Mouse (Mus musculus) heart, embryonic 11.5 days (tissue): ENCODE measurements around the gene Trim45. TPM values are rescaled to one million over a fixed set of nuclear protein-coding genes. Genes with fewer than 3 reads are reported as not detected.

Source experiments
- ATAC-seq: fragments of 200-750 bp; cut with Nextera tagmentation; replicated peaks from 2 replicates; pipeline ENCODE4 v1.8.0; 2017; ENCODE audit warnings: moderate library complexity; ENCODE audit not compliant: insufficient number of reproducible peaks, low FRiP score, low TSS enrichment
- H3K27ac ChIP-seq: fragments of 300-500 bp; sonication (generic); 2 replicates; pipeline ENCODE4 v1.5.1; 2014; ENCODE audit warnings: mild to moderate bottlenecking, low read depth, low read length
- H3K27me3 ChIP-seq: fragments of 300-500 bp; sonication (generic); 2 replicates; pipeline ENCODE4 v1.6.1; 2014; ENCODE audit warnings: mild to moderate bottlenecking, low read length, mixed read lengths; ENCODE audit not compliant: control insufficient read depth, insufficient read depth
- H3K36me3 ChIP-seq: fragments of 300-500 bp; sonication (generic); 2 replicates; pipeline ENCODE4 v1.6.1; 2014; ENCODE audit warnings: mild to moderate bottlenecking, low read length, moderate library complexity, mixed read lengths; ENCODE audit not compliant: control insufficient read depth, insufficient read depth
- H3K4me1 ChIP-seq: fragments of 300-500 bp; sonication (generic); 2 replicates; pipeline ENCODE4 v1.6.1; 2014; ENCODE audit warnings: low read length; ENCODE audit not compliant: control insufficient read depth, insufficient read depth
- H3K4me2 ChIP-seq: fragments of 300-500 bp; sonication (generic); 2 replicates; pipeline ENCODE4 v1.6.1; 2014; ENCODE audit warnings: mild to moderate bottlenecking, moderate library complexity
- H3K4me3 ChIP-seq: fragments of 300-500 bp; sonication (generic); 2 replicates; pipeline ENCODE4 v1.5.1; 2014; ENCODE audit warnings: low read depth, low read length
- H3K9ac ChIP-seq: fragments of 300-500 bp; sonication (generic); 2 replicates; pipeline ENCODE4 v1.6.1; 2014; ENCODE audit warnings: mild to moderate bottlenecking, low read depth, low read length, moderate library complexity
- H3K9me3 ChIP-seq: fragments of 300-500 bp; sonication (generic); replicated peaks from 2 replicates; pipeline ENCODE4 v1.6.1; 2016; ENCODE audit warnings: low read length; ENCODE audit not compliant: control insufficient read depth
- WGBS: fragments of 180-500 bp; shearing (Covaris S2); extraction: QIAGEN DNeasy Blood & Tissue Kit; methylation state at CpG from one replicate; pipeline ENCODE4 v1.1.7; 2014; ENCODE audit not compliant: insufficient replicate concordance; 5-methylcytosine and 5-hydroxymethylcytosine counted together
- polyA plus RNA-seq: library from polyadenylated mRNA; unstranded; fragments of >200 nt; fragmentation: Nextera tagmentation; extraction: Ambion mirVana; gene quantifications from 2 replicates; pipeline ENCODE4 v1.2.1, GENCODE M21; 2014

The Trim45 gene
- polyA plus RNA-seq = 2.5 and 3.9 TPM in 2 replicates

GRCm38 (mm10) chr3:100921825-100922505 is at the start of gene Trim45:
TSS of gene Trim45 (plus strand) at chr3:100922202.
- Histone ChIP-seq H3K4me1 (peaks cover 8% of the 10 kb centered on the region), H3K4me3 (peak within 1 kb of the TSS; percentile 67), H3K9me3 (no peaks in the 10 kb centered on the region), H3K27ac (peak within 1 kb of the TSS; percentile 51), H3K27me3 (no peaks in the 10 kb centered on the region), H3K36me3 (peaks cover 3% of the 10 kb centered on the region; the same call in 1 of the 2 replicates), H3K4me2 (peak within 1 kb of the TSS; percentile 81), H3K9ac (peak within 1 kb of the TSS; percentile 84)
- WGBS = under 1% methylated on average over 39 of the region's 39 CpGs
- peak; percentile 99 for ATAC-seq

- Histone ChIP-seq H3K4me1 (no peaks in the 10 kb centered on the region), H3K9ac (no peak overlapping the region), H3K27ac (no peak overlapping the region), H3K4me3 (no peak overlapping the region), H3K36me3 (no peaks in the 10 kb centered on the region), H3K9me3 (no peaks in the 10 kb centered on the region), H3K27me3 (no peaks in the 10 kb centered on the region), H3K4me2 (no peak overlapping the region)
- ATAC-seq = no peak
- WGBS = 75% methylated on average over 4 of the region's 4 CpGs
Measured at GRCm38 (mm10) chr3:100877057-100877456, 44.9 kb upstream of the Trim45 start.

- 75% methylated on average over 6 of the region's 6 CpGs for WGBS
- Histone ChIP-seq H3K4me3 (no peak overlapping the region), H3K9me3 (no peaks in the 10 kb centered on the region), H3K9ac (no peak overlapping the region), H3K4me1 (no peaks in the 10 kb centered on the region), H3K4me2 (no peak overlapping the region), H3K36me3 (no peaks in the 10 kb centered on the region), H3K27ac (no peak overlapping the region), H3K27me3 (no peaks in the 10 kb centered on the region)
- no peak for ATAC-seq
Measured at GRCm38 (mm10) chr3:100881403-100881802, 40.6 kb upstream of the Trim45 start.

GRCm38 (mm10) chr3:100881843-100882634 is 40.0 kb upstream of the Trim45 start:
- H3K4me2 ChIP-seq = no peak overlapping the region
- ATAC-seq = no peak
- H3K9ac ChIP-seq = no peak overlapping the region
- no peaks in the 10 kb centered on the region for H3K27me3 ChIP-seq
- no peaks in the 10 kb centered on the region for H3K36me3 ChIP-seq
- H3K4me1 ChIP-seq = no peaks in the 10 kb centered on the region
- no peak overlapping the region for H3K27ac ChIP-seq
- H3K9me3 ChIP-seq = no peaks in the 10 kb centered on the region
- H3K4me3 ChIP-seq = no peak overlapping the region
- 78% methylated on average over 9 of the region's 9 CpGs for WGBS

- ATAC-seq = no peak
- Histone ChIP-seq H3K4me3 (no peak overlapping the region), H3K4me1 (no peaks in the 10 kb centered on the region), H3K4me2 (no peak overlapping the region), H3K27ac (no peak overlapping the region), H3K9me3 (no peaks in the 10 kb centered on the region), H3K9ac (no peak overlapping the region), H3K36me3 (no peaks in the 10 kb centered on the region), H3K27me3 (no peaks in the 10 kb centered on the region)
- WGBS = 82% methylated on average over 1 of the region's 1 CpGs
Measured at GRCm38 (mm10) chr3:100889234-100889633, 32.8 kb upstream of the Trim45 start.

- no peak overlapping the region for H3K9ac ChIP-seq
- H3K27ac ChIP-seq = no peak overlapping the region
- no peak overlapping the region for H3K4me2 ChIP-seq
- H3K9me3 ChIP-seq = no peaks in the 10 kb centered on the region
- no peak overlapping the region for H3K4me3 ChIP-seq
- no peaks in the 10 kb centered on the region for H3K4me1 ChIP-seq
- 80% methylated on average over 3 of the region's 3 CpGs for WGBS
- ATAC-seq = no peak
- no peaks in the 10 kb centered on the region for H3K27me3 ChIP-seq
- no peaks in the 10 kb centered on the region for H3K36me3 ChIP-seq
Measured at GRCm38 (mm10) chr3:100890406-100890805, 31.6 kb upstream of the Trim45 start.

- Histone ChIP-seq H3K4me1 (no peaks in the 10 kb centered on the region), H3K4me3 (no peak overlapping the region), H3K9ac (no peak overlapping the region), H3K27ac (no peak overlapping the region), H3K36me3 (no peaks in the 10 kb centered on the region), H3K27me3 (no peaks in the 10 kb centered on the region), H3K4me2 (no peak overlapping the region), H3K9me3 (no peaks in the 10 kb centered on the region)
- 62% methylated on average over 11 of the region's 11 CpGs for WGBS
- no peak for ATAC-seq
Measured at GRCm38 (mm10) chr3:100892383-100893335, 29.3 kb upstream of the Trim45 start.

GRCm38 (mm10) chr3:100895500-100895899 is 26.5 kb upstream of the Trim45 start:
- ATAC-seq = no peak
- 74% methylated on average over 6 of the region's 6 CpGs for WGBS
- H3K4me1 ChIP-seq = no peaks in the 10 kb centered on the region

More at GRCm38 (mm10) chr3:100895500-100895899, 26.5 kb upstream of the Trim45 start:
- Histone ChIP-seq H3K4me3 (no peak overlapping the region), H3K27me3 (no peaks in the 10 kb centered on the region), H3K4me2 (no peak overlapping the region), H3K27ac (no peak overlapping the region), H3K9ac (no peak overlapping the region), H3K36me3 (no peaks in the 10 kb centered on the region), H3K9me3 (no peaks in the 10 kb centered on the region)
